Mouse (Mus musculus) liver, adult 2 months (tissue): ENCODE results near the gene Btg2. TPM values are rescaled to one million over a fixed set of nuclear protein-coding genes. Genes with fewer than 3 reads are reported as not detected.

Experiments
- DNase-seq: peaks from one replicate; pipeline ENCODE4 v3.0.0-alpha.2; 2011; ENCODE audit warnings: low read depth, low spot score; ENCODE audit errors: extremely low read depth
- H3K27ac ChIP-seq: fragments of 200-500 bp; replicated peaks from 2 replicates; pipeline ENCODE4 v1.5.1; 2012; ENCODE audit warnings: low read depth, mild to moderate bottlenecking, control low read depth, inconsistent platforms, low read length; ENCODE audit not compliant: insufficient read depth
- H3K27me3 ChIP-seq: fragments of 200-500 bp; 2 replicates; pipeline ENCODE4 v1.6.1; 2012; ENCODE audit warnings: mild to moderate bottlenecking, moderate library complexity, low read length, inconsistent platforms; ENCODE audit not compliant: control insufficient read depth, insufficient read depth
- H3K36me3 ChIP-seq: fragments of 200-500 bp; 2 replicates; pipeline ENCODE4 v1.6.1; 2012; ENCODE audit warnings: low read length, inconsistent platforms; ENCODE audit not compliant: control insufficient read depth, insufficient read depth
- H3K4me1 ChIP-seq: fragments of 200-500 bp; 2 replicates; pipeline ENCODE4 v1.6.1; 2011; ENCODE audit warnings: low read length; ENCODE audit not compliant: control insufficient read depth, insufficient read depth
- H3K4me3 ChIP-seq: fragments of 200-500 bp; 2 replicates; pipeline ENCODE4 v1.5.1; 2011; ENCODE audit warnings: low read depth, mild to moderate bottlenecking, control low read depth, low read length, moderate library complexity; ENCODE audit not compliant: insufficient read depth
- H3K79me2 ChIP-seq: fragments of 200-500 bp; 2 replicates; pipeline ENCODE4 v1.6.1; 2012; ENCODE audit warnings: inconsistent platforms, mild to moderate bottlenecking, low read length, moderate library complexity; ENCODE audit not compliant: control insufficient read depth, insufficient read depth
- H3K9ac ChIP-seq: fragments of 200-500 bp; 2 replicates; pipeline ENCODE4 v1.6.1; 2012; ENCODE audit warnings: low read depth, mild to moderate bottlenecking, control low read depth, inconsistent platforms, low read length
- CTCF ChIP-seq: fragments of 200-500 bp; IDR thresholded peaks from 2 replicates; pipeline ENCODE4 v1.5.1; 2011; ENCODE audit warnings: low read depth, low read length, control low read depth
- POLR2A ChIP-seq: fragments of 200-500 bp; IDR thresholded peaks from 2 replicates; pipeline ENCODE4 v1.6.1; 2011; ENCODE audit warnings: low read length, control low read depth; ENCODE audit not compliant: insufficient read depth; ENCODE audit errors: extremely low read depth
- WGBS: fragments of 180-500 bp; shearing (Covaris S2); methylation state at CpG from one replicate; pipeline ENCODE4 v1.1.7; 2018; 5-methylcytosine and 5-hydroxymethylcytosine counted together
- polyA plus RNA-seq: library from polyadenylated mRNA; depleted of rRNA; stranded (reverse); fragments of >200 nt; gene quantifications from 2 replicates; pipeline ENCODE4 v1.2.3, GENCODE M21; 2012
- total RNA-seq: library from RNA; depleted of rRNA; stranded (reverse); fragments of >200 nt; gene quantifications from 2 replicates; pipeline ENCODE4 v1.2.3, GENCODE M21; 2014

The Btg2 gene
- total and polyA plus RNA-seq, 2 experiments, result 6.9 to 7.0 TPM

DNA sequence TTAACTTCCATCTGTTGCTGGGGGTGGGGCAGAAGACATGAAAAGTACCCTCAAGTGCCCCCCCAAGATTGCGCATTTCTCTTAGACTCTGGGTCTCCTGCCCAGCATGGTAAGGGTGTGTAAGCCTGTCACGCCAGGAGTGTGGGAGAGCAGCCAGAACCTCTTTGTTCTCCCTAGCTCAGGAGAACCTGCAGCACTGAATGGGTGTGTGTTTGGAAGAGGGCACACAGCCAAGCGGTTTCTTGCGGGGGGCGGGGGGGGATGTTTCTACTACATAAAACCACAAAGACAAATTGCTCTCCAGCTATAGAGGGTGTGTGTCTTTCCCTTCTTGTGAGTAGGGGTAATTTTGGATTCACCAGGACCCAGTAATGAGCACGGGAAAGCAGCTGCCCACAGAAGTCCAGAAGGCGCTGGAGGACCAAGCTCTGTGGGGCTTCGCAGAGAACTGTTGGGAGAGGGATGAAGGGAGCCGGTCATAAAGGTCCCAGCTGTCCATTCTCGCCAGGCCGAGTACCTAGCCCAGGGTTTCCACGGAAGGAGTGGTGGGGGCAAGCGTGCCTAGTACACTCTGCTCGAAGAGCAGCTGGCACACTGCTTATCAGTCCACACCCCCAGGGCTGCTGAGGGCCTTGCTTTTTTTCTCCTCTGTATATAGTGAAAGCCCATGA is 17.5 kb upstream of the Btg2 start:
- H3K27ac ChIP-seq, result no peak overlapping the region
- no peak for TF ChIP-seq CTCF
- no peak for TF ChIP-seq POLR2A
- no peaks in the 10 kb centered on the region for H3K79me2 ChIP-seq
- H3K4me3 ChIP-seq, result no peak overlapping the region
- DNase-seq, result no peak
- WGBS, result 86% methylated on average over 14 of the region's 14 CpGs
- H3K9ac ChIP-seq, result no peak overlapping the region
- H3K4me1 ChIP-seq, result peaks cover 18% of the 10 kb centered on the region
- H3K27me3 ChIP-seq, result no peaks in the 10 kb centered on the region
- no peaks in the 10 kb centered on the region for H3K36me3 ChIP-seq

DNA sequence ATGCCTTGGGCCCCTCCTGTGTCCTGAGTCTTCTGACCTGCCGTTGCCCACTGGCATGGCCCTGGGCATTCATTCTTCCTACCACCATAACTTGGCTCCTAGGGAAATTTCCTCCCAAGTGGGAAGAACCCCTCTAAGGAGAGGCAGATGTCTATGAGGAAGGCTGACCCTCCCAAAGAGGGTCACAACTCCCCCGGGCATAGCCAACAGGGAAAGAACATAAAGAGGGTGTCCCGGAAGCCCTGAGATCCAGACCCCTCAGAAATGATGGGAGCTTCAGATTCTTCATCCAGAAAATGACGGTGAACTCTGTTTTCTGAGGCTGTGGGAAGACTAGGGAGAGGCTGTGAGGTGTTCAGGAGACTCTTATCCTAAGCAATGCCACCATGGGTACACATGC is 16.8 kb upstream of the Btg2 start:
- Histone ChIP-seq H3K36me3 (no peaks in the 10 kb centered on the region), H3K27me3 (no peaks in the 10 kb centered on the region), H3K4me3 (no peak overlapping the region), H3K4me1 (peaks cover 18% of the 10 kb centered on the region), H3K9ac (no peak overlapping the region), H3K27ac (no peak overlapping the region), H3K79me2 (no peaks in the 10 kb centered on the region)
- WGBS, result 96% methylated on average over 4 of the region's 4 CpGs
- TF ChIP-seq POLR2A, result no peak
- no peak for TF ChIP-seq CTCF
- DNase-seq, result no peak

DNA sequence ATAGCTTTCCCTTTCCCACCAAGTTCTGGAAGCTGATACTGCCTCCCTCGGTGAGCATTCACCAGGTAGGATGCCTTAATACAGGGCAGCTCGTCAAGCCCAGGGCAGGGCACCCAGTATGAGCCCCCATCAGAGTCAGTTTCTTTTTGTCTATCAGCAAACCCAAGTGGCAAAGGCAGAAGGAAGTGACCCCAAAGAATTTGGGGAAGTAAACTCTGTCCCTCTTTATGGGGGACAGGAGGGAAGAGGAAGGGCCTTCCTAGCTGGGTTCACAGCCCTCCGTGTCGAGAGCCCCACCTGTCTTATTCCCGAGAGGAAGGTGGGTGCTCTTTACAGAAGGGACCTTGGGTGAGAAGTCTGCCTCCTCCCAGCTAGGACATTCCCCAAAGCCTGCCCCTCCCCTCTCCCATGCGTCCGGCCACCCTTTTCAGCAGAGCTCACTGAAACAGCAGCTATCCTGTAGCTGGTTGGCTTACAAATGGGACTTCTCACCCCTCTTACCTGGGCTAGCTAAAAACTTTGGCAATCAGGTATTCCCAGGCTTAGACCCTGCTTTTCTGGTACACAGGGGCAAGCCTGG is 16.2 kb upstream of the Btg2 start:
- H3K9ac ChIP-seq, result no peak overlapping the region
- H3K4me1 ChIP-seq, result peaks cover 18% of the 10 kb centered on the region
- DNase-seq, result no peak
- H3K4me3 ChIP-seq, result no peak overlapping the region
- TF ChIP-seq POLR2A (no peak), CTCF (no peak)
- no peaks in the 10 kb centered on the region for H3K27me3 ChIP-seq
- H3K27ac ChIP-seq, result peak overlapping the region; percentile 14
- no peaks in the 10 kb centered on the region for H3K79me2 ChIP-seq
- no peaks in the 10 kb centered on the region for H3K36me3 ChIP-seq
- 82% methylated on average over 7 of the region's 7 CpGs for WGBS

DNA sequence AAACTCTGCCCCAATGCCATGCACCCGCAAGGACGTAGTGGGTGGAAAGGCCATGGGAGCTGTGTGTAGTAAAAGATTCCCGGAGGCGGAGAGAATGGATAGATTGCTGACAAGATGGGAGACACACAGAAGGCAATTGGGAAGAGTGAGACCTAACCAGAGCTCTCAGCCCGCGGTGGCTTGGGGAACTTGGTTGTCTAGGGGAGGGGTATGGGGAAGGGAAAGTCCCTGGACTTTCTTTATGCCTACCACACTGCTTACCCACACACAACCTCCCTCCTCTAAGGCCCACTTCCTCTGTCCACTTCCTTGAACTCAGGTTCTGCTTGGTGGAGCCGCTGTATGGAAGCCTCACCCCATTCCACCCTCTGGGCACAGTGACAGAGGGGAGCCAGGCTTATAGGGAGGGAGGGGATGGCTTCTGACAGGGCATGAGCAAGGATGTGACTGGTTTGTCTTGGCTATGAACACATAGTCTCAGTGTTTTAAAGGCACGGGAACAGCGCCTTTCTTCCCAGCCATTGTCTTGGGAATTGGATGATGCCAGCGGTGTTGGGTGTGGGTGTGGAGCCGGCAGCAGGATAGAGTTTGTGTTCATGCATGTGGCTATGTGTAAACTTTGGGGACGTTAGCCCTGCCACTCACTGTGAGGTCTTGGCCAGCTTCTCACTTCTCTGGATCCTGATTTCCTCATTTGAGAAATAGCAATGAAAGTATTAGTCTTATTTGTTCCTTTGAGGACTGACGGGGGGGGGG is 15.0 kb upstream of the Btg2 start:
- no peak overlapping the region for H3K4me3 ChIP-seq
- H3K79me2 ChIP-seq, result no peaks in the 10 kb centered on the region
- 71% methylated on average over 13 of the region's 13 CpGs for WGBS
- H3K4me1 ChIP-seq, result peaks cover 14% of the 10 kb centered on the region
- TF ChIP-seq POLR2A (no peak), CTCF (no peak)
- H3K9ac ChIP-seq, result no peak overlapping the region
- H3K27ac ChIP-seq, result peak overlapping the region; percentile 91
- no peaks in the 10 kb centered on the region for H3K36me3 ChIP-seq
- DNase-seq, result peak; percentile 41
- H3K27me3 ChIP-seq, result no peaks in the 10 kb centered on the region

DNA sequence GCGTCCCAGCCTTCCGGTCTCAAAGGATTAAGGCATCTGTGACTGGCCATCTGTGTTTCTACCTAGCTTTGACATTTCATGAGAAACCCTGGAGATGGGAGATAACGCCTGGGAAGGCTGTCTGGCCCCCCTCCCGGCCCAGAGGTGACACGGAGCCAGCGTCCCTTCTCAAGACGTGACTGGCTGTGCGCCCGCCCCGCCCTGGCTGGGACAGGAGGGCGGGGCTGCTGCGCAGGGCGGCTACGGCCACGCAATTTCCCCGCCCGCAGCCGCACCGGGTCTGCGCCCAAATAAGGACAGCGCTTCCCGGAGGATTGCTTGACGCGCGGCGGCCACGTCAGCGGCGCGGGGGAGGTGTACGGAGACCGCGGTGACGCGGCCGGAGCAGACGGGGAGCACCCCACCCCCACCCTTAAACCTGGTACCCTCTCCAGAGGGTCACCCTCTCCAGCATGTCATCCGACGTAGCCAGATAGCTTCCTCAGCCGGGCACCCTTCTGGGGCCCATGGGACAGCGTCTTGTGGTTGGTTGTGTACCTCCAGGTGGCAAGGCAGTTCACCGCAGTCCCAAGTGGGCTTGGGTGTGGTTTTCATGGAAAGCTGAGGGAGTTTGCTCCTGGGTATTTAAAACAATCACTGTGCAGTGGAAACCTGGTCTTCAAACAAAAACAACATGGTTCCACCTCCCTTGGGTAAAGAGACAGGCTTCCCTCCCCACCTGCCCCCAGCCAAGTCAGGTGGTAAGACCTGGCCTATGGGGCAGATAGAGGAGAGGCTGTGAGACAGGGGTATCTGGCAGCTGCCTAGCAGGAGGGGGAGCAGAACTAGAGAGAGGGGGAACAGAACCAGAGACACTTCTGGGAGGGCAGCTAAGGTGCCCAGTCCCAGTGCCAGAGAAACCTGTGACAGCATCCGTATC is 14.2 kb upstream of the Btg2 start:
- no peaks in the 10 kb centered on the region for H3K79me2 ChIP-seq
- H3K36me3 ChIP-seq, result no peaks in the 10 kb centered on the region
- peak overlapping the region; percentile 91 for H3K27ac ChIP-seq
- H3K27me3 ChIP-seq, result no peaks in the 10 kb centered on the region
- H3K4me3 ChIP-seq, result peak overlapping the region; percentile 66
- H3K9ac ChIP-seq, result peak overlapping the region; percentile 87
- peaks cover 6% of the 10 kb centered on the region for H3K4me1 ChIP-seq
- 2% methylated on average over 43 of the region's 43 CpGs for WGBS
- TF ChIP-seq POLR2A (0 out of 2 replicates have a peak, but pooled peaks have one; percentile 34), CTCF (no peak)
- peak; percentile 77 for DNase-seq
